Mouse (Mus musculus) layer of hippocampus, adult 18-20 months (tissue): ENCODE results near the gene Adgrf1. TPM values are rescaled to one million over a fixed set of nuclear protein-coding genes. Genes with fewer than 3 reads are reported as not detected.

Source experiments
- DNase-seq, 2 experiments: peaks; one replicate each; pipeline ENCODE4 v3.0.0; 2022; ENCODE audit warnings: low spot score in 2 of 2
- long read RNA-seq: library from polyadenylated mRNA; stranded (forward); transcript quantifications from one replicate; pipeline ENCODE4 v2.0.0, GENCODE M21; 2021
- total RNA-seq, 2 experiments: library from RNA; stranded (reverse); gene quantifications; 2 replicates each; pipeline ENCODE4 v1.2.3; 2021

The Adgrf1 gene
- total RNA-seq, result not detected
- long read RNA-seq, result 0 reads

- no peak for DNase-seq
Observed at GRCm38 (mm10) chr17:43270161-43270560, at the start of gene Adgrf1. Adgrf1 (plus strand) TSS chr17:43270329.

GRCm38 (mm10) chr17:43226101-43226500 is 44.0 kb upstream of the Adgrf1 start:
- no peak for DNase-seq

DNA sequence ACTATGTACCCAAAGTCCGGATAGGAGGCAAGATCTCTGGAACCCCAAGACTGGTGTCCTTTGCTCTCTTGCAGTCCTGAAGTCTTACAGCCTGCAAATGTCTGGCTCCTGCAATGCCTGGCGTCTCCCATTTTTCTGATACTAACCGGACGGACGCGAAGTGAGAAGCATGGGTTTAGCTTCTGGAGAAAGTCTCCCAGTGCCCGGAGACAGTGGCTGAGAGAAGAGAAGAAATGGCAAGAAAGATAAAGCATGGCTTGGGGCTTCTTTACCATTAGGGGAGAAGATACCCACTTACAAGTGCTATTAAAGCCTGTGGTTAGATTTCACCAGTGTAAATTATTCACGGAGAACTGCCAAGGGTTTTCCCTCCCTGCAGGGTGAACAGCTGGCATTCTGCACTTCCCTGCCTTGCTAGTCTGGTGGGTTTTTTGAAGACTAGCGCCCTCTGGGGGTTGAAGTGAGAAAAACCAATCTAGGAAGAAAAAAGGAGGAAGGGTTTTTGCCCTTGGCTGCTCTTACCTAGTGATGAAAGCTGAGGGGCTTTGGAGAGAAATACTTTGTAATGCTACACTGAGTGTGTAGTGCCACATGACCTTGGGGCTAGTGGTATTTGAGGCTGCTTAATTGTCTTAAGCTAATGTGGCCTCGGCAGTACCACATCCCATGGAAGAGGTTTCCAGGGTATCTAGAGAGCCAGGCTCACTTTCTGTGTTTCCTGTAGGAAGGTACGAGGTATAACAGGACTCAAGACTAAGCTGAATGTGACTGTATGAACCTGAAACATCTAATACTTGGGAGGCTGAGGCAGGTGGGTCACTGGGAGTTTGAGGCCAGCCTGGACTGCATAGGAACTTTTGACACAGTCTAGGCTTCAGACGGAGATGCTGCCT is 40.3 kb upstream of the Adgrf1 start:
- DNase-seq, result peak; percentile 69 to 85

DNA sequence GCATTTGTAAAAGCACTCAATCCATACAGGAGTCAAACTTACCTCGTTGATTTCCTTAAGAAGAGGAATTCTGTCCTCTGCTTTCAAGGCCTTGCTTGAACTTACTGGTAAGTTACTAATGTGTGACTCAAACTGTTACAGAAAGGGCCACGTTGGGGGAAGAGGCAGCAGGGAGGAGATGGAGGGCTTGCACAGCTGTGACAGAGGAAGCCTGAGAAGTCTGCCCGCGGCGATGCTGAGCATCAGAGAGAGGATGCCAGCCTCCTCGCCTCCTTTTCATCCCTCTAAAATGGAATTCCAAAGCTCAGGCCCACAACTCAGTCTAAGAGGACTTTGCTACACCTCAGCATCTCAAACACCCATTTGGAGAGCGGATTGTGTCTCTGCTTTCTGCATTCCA is 39.3 kb upstream of the Adgrf1 start:
- DNase-seq, result no peak

GRCm38 (mm10) chr17:43232769-43233168 is 37.4 kb upstream of the Adgrf1 start:
- DNase-seq, result no peak

GRCm38 (mm10) chr17:43236656-43237250 is 33.4 kb upstream of the Adgrf1 start:
- DNase-seq, result no peak

- no peak for DNase-seq
Observed at GRCm38 (mm10) chr17:43239035-43239434, 31.1 kb upstream of the Adgrf1 start.

DNA sequence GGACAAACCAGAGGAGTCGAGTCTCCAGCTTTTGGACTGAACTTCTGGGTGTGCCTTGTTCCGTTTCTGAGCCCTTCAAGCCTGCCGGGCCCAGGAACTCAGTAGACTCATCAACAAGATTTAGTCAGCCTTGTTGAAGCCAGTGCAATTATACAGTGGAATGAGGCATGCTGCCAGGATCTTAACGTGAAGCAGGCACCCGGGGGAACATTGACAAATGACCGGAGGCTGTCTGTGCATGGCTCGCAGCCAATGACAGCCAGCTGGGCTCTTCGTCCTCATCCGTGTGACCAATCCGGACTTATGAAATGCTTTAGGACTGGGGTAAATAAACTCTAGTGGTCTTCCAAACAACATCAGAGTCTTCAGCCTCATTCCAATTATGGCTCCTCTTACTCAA is 29.0 kb upstream of the Adgrf1 start:
- DNase-seq, result peak in 1 of 2 experiments; percentile 25

DNA sequence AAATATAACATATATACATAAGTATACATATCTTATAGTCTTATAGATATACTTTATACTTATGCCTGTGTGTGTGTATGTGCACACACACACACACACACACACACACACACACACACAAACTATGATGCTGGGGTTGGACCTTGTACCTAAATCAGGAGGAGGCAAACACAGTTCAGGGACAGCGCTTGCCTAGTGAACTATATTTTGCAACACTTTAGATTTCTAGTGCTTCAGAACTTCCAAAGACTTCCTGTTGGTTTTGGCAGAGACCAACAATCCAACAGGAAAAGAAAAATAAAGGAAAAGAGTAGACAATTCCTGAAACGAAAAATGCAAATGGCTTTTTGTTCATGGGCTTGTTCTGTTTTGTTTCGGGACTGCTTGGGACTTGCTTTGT is 27.5 kb upstream of the Adgrf1 start:
- no peak for DNase-seq

DNA sequence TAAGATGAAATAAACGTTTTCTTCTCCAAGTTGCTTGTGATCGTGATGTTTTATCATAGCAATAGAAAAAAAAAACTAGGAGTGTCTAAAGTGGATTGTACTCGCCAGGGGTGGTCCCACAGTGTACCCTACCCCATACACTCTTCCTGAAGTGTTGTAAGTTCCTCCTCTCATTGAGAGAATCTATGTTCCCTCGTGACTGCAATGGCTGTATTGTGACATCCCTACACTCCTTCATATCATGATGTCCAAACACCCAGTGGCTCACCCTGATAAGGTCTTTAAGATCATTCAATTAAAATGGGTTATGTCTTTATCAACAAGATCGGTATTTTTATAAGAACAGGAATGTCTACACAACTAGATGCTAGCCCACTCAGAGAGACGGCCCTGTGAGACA is 24.8 kb upstream of the Adgrf1 start:
- DNase-seq, result no peak

- no peak for DNase-seq
Observed at GRCm38 (mm10) chr17:43247245-43247644, 22.9 kb upstream of the Adgrf1 start.

- DNase-seq, result no peak
Observed at GRCm38 (mm10) chr17:43249645-43250044, 20.5 kb upstream of the Adgrf1 start.

DNA sequence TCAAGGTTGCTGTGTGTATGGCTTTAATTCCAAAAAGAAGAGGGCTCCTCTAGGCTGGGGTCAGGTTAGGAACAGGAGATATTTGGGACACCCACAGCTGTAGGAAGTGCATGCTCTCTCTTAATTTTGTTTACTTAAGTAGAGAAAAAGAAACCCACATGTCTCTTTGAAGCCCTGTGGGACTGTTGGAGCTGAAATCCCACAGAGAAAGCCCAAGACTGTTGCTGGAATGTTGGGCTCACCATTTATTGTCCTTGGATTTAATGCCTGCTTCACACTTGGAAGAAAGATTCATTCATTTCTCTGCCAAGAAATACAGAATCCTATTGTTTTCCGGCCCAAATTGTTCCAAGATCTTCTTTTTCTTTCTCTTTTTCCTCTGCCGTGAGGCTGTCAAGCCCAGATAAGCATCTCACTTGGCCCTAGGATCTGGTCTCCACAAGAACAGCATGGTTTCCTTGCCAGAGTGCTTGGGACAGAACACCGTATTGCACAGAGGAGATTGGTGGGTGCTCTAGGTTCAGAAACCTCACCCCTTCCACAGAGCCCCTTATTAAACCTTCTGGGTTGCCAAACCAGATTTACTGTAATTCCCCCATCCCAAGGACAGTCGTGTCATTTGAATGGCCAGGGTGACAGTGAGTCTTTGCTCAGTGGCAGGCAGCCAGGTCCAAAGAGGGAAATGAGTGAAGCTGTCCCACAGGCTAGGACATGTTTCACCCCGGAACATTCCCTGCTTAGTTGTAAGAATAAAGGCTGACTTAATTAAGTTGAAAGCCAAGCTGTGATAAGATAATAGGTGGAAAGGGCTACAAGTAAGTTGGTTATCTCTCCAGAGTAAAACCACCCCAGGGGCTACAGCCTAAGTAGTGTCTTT is 18.6 kb upstream of the Adgrf1 start:
- no peak for DNase-seq

- no peak for DNase-seq
Observed at GRCm38 (mm10) chr17:43252846-43253245, 17.3 kb upstream of the Adgrf1 start.

GRCm38 (mm10) chr17:43254261-43254660 is 15.9 kb upstream of the Adgrf1 start:
- DNase-seq, result no peak

DNA sequence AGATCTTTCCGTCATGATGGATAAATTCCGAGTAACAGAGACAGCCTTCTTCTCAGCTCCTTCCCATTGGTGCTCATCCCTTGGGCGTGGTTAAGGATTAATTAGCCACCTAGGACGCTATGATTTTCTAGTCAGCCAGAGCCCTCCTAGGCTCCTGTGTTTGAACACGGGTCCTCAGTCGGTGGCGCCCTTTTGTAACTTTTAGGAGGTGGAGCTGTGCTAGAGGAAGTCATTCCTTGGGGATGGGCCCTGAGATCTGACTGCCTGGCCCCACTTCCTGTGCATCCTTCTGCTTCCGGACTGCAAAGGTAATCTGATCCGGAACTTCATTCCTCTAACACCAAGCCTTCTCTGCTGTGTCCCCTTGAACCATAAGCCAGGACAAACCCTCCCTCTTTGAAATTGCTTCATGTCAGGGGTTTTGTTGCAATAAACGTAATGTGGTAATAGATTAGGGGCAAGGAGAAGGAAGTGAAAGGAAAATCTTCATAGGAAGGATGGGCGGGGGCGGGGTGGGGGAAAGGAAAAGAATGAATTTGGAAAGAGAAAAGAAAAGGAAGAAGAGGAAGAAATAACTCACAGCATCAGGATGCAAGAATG is 13.5 kb upstream of the Adgrf1 start:
- DNase-seq, result no peak

- DNase-seq, result no peak
Observed at GRCm38 (mm10) chr17:43257699-43258098, 12.4 kb upstream of the Adgrf1 start.

GRCm38 (mm10) chr17:43261937-43262336 is 8.2 kb upstream of the Adgrf1 start:
- DNase-seq, result no peak

DNA sequence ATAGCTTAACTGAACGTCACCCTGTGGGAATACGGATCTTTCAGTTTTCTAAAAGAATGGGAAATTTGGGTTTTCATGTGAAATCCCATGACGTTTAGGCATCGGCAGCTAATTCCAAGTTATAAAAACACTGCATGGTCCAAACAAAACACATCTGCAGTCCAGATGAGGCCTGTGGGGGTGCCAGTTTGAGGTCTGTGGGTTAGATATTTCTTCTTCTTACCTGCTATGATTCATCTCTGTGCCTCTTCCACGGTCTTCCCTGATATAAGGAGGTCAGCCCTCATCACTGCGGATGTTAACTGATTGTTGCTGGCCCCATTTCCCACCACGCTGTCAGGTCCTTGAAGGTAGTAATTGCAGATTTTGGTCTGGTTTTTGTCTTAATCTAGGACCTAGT is 5.4 kb upstream of the Adgrf1 start:
- no peak for DNase-seq

DNA sequence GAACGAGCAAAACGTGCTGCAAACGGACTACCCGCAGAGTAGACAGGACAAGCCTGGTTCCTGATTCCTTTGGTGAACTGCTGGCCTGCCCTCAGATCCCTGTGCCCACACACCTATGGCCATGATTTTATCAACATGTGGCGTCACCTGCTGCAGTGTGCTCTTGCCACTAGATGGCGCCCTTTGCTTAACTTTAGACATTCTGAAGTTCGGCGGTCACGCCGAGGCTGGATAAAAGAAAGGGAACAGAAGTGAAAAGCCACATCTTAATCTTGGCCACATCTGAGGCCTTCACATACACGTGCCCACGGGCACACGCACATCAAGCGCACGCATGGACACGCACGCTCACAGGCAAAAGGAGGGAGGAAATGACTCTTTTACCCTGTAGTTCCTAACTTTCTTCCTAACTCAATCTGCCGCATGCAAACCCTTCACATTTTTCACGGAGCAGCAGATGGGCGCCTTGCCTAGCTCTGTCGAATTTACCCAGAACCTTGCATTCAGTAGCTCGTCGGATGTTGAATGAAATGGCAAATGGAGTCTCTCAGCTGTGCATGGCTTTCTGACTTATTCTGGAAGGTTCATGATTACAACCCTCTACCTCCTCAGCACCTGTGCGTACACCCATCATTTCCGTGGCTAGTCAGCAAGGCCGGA is 4.8 kb upstream of the Adgrf1 start:
- peak; percentile 61 to 85 for DNase-seq

- DNase-seq, result no peak
Observed at GRCm38 (mm10) chr17:43265944-43266343, 4.2 kb upstream of the Adgrf1 start.
